Mouse (Mus musculus): ENCODE measurements around the gene Tatdn3.
A peak's percentile ranks its signal among the peaks of the same experiment; 100 is the strongest.

- TF ChIP-seq CTCF (IDR thresholded peaks at IDR 0.05; ENCODE audit: control insufficient read depth, insufficient read depth, low read length) (no peak), POLR2A (IDR thresholded peaks at IDR 0.05; ENCODE audit: borderline replicate concordance, control insufficient read depth, low read depth, low read length) (peak; percentile 43; the same call in 1 of the 2 replicates)
Measured at GRCm38 (mm10) chr1:191085597-191085996, 22.9 kb upstream of the Tatdn3 start.

Data from bone marrow, adult 2 months (tissue).